Mouse (Mus musculus): Measurements from ENCODE around the gene Gm28308. TPM values are rescaled to one million over a fixed set of nuclear protein-coding genes. Genes with fewer than 3 reads are reported as not detected.

Gm28308 gene
- polyA plus RNA-seq, 1 experiment, result not detected

DNA sequence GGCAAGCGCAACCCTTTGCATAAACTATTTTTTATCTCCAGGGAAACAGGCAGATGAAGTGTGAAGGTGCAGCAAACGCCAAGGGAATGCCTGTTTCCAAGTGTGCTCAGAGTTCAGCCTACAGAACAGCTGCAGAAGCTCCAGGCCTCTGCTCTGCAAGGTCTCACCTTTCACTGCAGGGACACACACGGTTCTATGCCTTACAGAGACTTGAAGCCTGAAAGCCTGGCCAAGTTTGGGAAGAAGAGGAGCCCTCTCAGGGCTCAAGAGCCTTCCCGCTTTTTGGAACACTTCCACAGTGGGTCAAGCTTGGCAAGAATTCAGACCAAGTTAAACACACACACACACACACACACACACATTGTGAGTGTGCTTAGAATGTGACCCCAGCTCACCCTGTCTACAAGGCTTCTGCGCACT, 24.0 kb downstream of the Gm28308 start:
- Histone ChIP-seq H3K27me3 (replicated peaks) (peaks cover 48% of the 10 kb centered on the region), H3K9me3 (0 out of 2 replicates have a peak, but pooled peaks cover 5% of the 10 kb centered on the region), H3K4me3 (replicated peaks) (no peak overlapping the region), H3K4me1 (peaks cover 7% of the 10 kb centered on the region), H3K36me3 (replicated peaks; ENCODE audit: low read length) (no peaks in the 10 kb centered on the region)
- TF ChIP-seq GATA1 (IDR thresholded peaks at IDR 0.05; ENCODE audit: borderline replicate concordance, low read length), result no peak
- TF ChIP-seq FLI1 (IDR thresholded peaks at IDR 0.05; ENCODE audit: low read length), result no peak

DNA sequence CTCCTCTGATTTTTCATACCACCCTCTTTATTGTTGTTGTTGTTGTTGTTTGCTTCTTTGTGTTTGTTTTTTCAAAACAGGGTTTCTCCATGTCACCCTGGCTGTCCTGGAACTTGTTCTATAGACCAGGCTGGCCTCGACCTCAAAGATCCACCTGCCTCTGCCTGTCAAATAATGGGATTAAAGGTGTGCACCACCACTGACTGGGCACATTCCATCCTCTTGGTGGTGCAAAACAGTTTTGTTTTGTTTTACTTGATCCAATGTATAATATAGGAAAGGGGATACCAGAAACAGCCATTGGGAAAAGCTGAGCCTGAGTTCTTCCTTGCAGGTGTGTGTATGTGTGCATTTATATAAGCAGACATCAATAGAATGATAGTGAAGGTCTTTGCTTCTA, 26.6 kb downstream of the Gm28308 start:
- 0 out of 2 replicates have a peak, but pooled peaks cover 5% of the 10 kb centered on the region for H3K9me3 ChIP-seq
- H3K4me1 ChIP-seq, result no peaks in the 10 kb centered on the region
- no peak for TF ChIP-seq FLI1 (IDR thresholded peaks at IDR 0.05; ENCODE audit: low read length)
- TF ChIP-seq GATA1 (IDR thresholded peaks at IDR 0.05; ENCODE audit: borderline replicate concordance, low read length), result no peak
- H3K36me3 ChIP-seq (replicated peaks; ENCODE audit: low read length), result no peaks in the 10 kb centered on the region
- H3K4me3 ChIP-seq (replicated peaks), result no peak overlapping the region
- peaks cover 46% of the 10 kb centered on the region for H3K27me3 ChIP-seq (replicated peaks)

DNA sequence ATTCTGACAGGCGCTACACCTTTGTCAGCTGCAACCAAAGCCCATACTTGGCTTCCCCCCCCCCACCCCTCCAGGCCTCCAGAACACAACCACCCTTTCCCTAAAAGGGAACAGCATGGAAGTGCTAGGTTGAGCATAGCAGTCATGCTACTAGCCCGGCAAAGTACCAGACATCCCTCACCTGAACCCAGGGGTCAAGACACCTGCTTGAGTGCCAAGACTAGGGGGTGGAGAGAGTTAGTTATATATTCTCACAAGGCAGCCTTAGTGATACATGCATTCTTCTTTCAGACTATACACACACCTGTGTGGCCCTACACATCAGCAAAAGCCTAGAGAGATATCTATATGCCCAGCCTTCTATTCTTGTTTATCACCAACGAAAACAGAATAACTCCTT, 27.3 kb downstream of the Gm28308 start:
- Histone ChIP-seq H3K36me3 (replicated peaks; ENCODE audit: low read length) (no peaks in the 10 kb centered on the region), H3K27me3 (replicated peaks) (peaks cover 47% of the 10 kb centered on the region), H3K9me3 (0 out of 2 replicates have a peak, but pooled peaks cover 5% of the 10 kb centered on the region), H3K4me3 (replicated peaks) (no peak overlapping the region), H3K4me1 (no peaks in the 10 kb centered on the region)
- no peak for TF ChIP-seq GATA1 (IDR thresholded peaks at IDR 0.05; ENCODE audit: borderline replicate concordance, low read length)
- TF ChIP-seq FLI1 (IDR thresholded peaks at IDR 0.05; ENCODE audit: low read length), result no peak

DNA sequence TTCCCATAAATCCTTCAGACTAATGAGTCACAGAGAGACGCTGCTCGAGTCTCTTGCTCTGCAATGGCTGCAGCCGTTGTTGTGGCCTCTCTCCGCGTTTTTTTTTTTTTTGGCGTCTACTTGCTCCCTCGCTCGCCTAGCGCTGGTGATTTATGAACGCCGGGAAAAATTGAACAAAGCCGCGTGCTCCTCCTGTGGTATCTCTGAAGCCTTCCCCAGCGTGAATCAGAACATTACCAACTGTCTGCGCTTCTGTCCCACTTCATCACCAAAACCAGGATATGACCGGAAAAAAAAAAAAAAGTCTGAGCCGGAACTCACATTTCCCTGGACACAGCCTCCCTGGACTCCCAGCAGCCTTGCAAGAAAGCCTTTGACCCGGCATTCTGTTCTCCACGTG, 27.9 kb downstream of the Gm28308 start:
- Histone ChIP-seq H3K27me3 (replicated peaks) (peaks cover 44% of the 10 kb centered on the region), H3K4me1 (no peaks in the 10 kb centered on the region), H3K36me3 (replicated peaks; ENCODE audit: low read length) (no peaks in the 10 kb centered on the region)

DNA sequence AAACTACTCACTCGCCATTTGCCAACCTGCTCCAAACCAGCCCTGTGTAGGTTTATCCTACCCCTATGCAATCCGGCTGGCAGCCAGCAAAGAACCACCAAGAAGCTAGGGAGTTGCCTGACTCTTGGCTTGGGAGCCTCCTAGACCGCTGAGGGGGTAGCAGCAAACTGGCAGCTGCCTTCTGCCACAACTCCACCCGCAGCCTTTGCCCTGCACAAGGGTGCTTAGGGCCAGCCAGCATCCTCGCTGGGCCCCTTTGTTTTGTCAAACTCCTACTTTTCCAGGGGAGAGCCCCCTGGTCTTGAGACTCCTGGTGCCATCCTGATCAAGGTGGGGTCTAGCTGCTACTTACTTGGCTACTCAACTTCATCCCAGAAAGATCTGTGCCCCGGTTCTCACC, 28.5 kb downstream of the Gm28308 start:
- no peaks in the 10 kb centered on the region for H3K4me1 ChIP-seq
- no peaks in the 10 kb centered on the region for H3K9me3 ChIP-seq
- peaks cover 43% of the 10 kb centered on the region for H3K27me3 ChIP-seq (replicated peaks)
- TF ChIP-seq FLI1 (IDR thresholded peaks at IDR 0.05; ENCODE audit: low read length) (no peak), GATA1 (IDR thresholded peaks at IDR 0.05; ENCODE audit: borderline replicate concordance, low read length) (no peak)
- H3K36me3 ChIP-seq (replicated peaks; ENCODE audit: low read length), result no peaks in the 10 kb centered on the region
- no peak overlapping the region for H3K4me3 ChIP-seq (replicated peaks)

More for the DNA sequence above, 27.9 kb downstream of the Gm28308 start:
- TF ChIP-seq GATA1 (IDR thresholded peaks at IDR 0.05; ENCODE audit: borderline replicate concordance, low read length) (no peak), FLI1 (IDR thresholded peaks at IDR 0.05; ENCODE audit: low read length) (no peak)
- Histone ChIP-seq H3K4me3 (replicated peaks) (no peak overlapping the region), H3K9me3 (0 out of 2 replicates have a peak, but pooled peaks cover under 1% of the 10 kb centered on the region)

DNA sequence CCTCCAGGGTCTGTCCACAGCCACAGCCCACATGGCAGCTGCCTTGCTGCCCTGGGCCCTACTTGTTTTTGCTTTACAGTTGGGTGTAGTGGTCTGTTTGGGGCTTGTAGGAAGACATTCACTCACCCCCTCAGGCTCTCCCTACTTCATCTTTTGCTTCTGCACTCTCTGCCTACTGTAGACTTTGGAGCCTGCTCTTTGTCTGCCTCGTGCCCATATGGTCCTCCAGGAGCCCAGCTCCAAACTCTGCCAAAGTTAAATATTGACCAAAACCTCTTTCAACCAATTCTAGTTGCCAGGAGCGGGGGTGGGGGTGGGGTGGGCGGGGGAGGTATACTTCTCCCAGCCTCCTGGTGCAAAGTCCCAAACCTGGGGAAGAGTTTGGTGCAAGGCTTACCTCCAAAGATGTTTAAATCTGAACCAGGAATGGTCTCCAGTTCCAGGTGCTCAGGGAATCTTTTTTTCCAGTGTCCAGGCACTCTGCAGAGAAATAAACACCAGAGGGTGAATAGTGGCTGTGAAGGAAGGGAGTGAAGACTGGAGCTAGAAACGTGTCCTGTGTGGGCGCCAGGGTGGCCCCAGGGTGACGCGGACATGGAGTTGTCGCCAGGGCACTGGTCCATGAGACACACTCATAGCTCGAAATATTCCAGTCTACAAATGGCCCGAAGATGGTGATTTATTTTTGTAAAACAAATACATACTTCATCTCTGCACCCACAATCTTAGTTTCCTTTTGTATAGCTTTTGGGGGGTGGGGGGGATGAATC, 29.6 kb downstream of the Gm28308 start:
- TF ChIP-seq GATA1 (IDR thresholded peaks at IDR 0.05; ENCODE audit: borderline replicate concordance, low read length) (no peak), FLI1 (IDR thresholded peaks at IDR 0.05; ENCODE audit: low read length) (no peak)
- no peak overlapping the region for H3K4me3 ChIP-seq (replicated peaks)
- H3K9me3 ChIP-seq, result no peaks in the 10 kb centered on the region
- H3K4me1 ChIP-seq, result no peaks in the 10 kb centered on the region
- H3K36me3 ChIP-seq (replicated peaks; ENCODE audit: low read length), result no peaks in the 10 kb centered on the region
- H3K27me3 ChIP-seq (replicated peaks), result peaks cover 48% of the 10 kb centered on the region

DNA sequence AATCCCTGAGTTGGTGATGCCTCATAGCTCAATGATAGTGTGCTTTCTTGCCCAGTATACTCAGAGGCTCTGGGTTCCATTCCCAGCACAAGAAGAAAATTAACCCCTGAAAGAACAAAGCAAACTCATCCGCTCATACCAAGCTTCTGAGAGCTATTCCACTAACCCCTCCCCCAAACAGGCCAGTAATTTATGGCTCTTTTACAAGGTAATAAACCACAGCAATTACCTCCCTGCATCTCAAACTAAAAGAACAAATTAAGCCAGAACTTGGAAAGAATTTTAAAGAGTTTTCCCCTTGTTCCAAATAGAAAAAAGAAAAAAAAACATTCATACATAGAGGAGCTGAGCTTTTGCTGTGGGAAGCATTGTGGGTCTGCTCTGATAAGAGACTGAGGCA, 30.3 kb downstream of the Gm28308 start:
- Histone ChIP-seq H3K4me3 (replicated peaks) (no peak overlapping the region), H3K9me3 (0 out of 2 replicates have a peak, but pooled peaks cover 2% of the 10 kb centered on the region), H3K27me3 (replicated peaks) (peaks cover 49% of the 10 kb centered on the region), H3K36me3 (replicated peaks; ENCODE audit: low read length) (no peaks in the 10 kb centered on the region), H3K4me1 (no peaks in the 10 kb centered on the region)
- TF ChIP-seq FLI1 (IDR thresholded peaks at IDR 0.05; ENCODE audit: low read length), result no peak
- TF ChIP-seq GATA1 (IDR thresholded peaks at IDR 0.05; ENCODE audit: borderline replicate concordance, low read length), result no peak

DNA sequence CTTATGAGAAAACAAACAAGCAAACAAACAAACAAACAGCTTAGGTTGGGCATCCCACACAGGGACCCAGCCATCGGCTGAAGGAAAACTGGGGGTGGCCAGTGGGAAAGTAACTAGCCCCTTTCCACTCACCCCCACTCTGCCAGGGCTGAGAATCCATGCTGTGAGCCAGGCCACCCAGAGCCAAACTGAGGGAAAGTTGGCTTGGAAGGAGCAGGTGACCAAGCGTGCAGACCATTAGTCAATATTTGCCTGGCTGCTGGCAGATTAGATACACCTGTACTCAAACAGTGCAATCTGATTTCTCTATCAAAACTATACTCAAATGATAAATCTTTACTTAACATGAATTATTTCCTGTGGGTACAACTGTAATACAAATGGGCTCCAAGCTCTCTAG, 31.1 kb downstream of the Gm28308 start:
- H3K9me3 ChIP-seq, result peaks cover 7% of the 10 kb centered on the region; the same call in 1 of the 2 replicates
- no peak for TF ChIP-seq FLI1 (IDR thresholded peaks at IDR 0.05; ENCODE audit: low read length)
- no peak for TF ChIP-seq GATA1 (IDR thresholded peaks at IDR 0.05; ENCODE audit: borderline replicate concordance, low read length)
- no peaks in the 10 kb centered on the region for H3K4me1 ChIP-seq
- no peak overlapping the region for H3K4me3 ChIP-seq (replicated peaks)
- no peaks in the 10 kb centered on the region for H3K36me3 ChIP-seq (replicated peaks; ENCODE audit: low read length)
- peaks cover 55% of the 10 kb centered on the region for H3K27me3 ChIP-seq (replicated peaks)

DNA sequence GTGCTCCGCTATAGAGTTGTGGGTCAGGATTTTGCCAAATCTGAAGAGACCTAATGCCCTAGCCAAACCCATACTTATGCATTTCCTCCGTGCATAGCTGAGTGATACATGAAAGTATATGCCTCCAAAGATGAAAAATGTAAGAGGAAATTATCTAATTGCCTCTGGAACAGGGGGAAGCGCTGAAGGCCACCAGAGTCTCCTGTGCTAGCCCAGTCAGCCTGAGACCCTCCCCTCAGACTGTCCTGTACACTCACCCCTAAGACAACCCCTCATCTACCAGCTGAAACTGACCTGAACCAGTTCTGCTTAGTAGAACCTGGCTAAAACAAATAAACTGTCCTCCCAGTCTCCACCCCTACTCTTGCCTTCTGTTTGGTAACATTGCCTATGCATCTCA, 32.4 kb downstream of the Gm28308 start:
- Histone ChIP-seq H3K36me3 (replicated peaks; ENCODE audit: low read length) (no peaks in the 10 kb centered on the region), H3K4me1 (no peaks in the 10 kb centered on the region), H3K9me3 (peaks cover 16% of the 10 kb centered on the region), H3K4me3 (replicated peaks) (no peak overlapping the region), H3K27me3 (replicated peaks) (peaks cover 53% of the 10 kb centered on the region)
- no peak for TF ChIP-seq GATA1 (IDR thresholded peaks at IDR 0.05; ENCODE audit: borderline replicate concordance, low read length)
- TF ChIP-seq FLI1 (IDR thresholded peaks at IDR 0.05; ENCODE audit: low read length), result no peak

DNA sequence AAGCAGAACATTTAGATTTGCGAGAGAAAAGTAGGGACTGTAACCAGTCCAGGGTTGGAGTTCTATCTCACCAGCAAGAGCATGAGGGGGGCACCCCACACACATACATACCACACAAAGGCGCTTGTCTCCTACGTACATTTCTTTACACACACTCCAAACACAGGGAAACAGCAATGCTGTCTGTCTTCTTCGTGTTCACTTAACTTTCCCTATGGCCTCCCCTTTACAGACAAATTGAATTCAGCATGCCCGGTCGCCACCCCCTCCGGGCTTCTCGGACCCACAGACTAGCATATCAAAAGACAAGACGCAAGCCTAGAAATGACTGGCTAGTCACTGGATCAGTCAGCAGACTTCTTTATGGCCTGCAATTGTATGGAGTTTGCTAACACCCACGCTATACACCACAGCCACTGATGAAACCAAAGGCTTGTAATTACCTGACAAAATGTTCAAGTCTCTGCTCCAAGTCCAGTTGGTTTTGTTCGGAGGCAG, 32.9 kb downstream of the Gm28308 start:
- peaks cover 18% of the 10 kb centered on the region for H3K9me3 ChIP-seq
- no peak overlapping the region for H3K4me3 ChIP-seq (replicated peaks)
- H3K36me3 ChIP-seq (replicated peaks; ENCODE audit: low read length), result no peaks in the 10 kb centered on the region
- TF ChIP-seq FLI1 (IDR thresholded peaks at IDR 0.05; ENCODE audit: low read length) (no peak), GATA1 (IDR thresholded peaks at IDR 0.05; ENCODE audit: borderline replicate concordance, low read length) (no peak)
- peaks cover 54% of the 10 kb centered on the region for H3K27me3 ChIP-seq (replicated peaks)
- no peaks in the 10 kb centered on the region for H3K4me1 ChIP-seq
